Mouse (Mus musculus) CH12.LX (cell line): ENCODE measurements at regions not wholly inside any gene's neighbourhood (a gene's known extent, or its start where the extent isn't known, plus 50 kb on each side); places are given as distances from the start of the nearest gene placed in this dataset.

Experiments
- DNase-seq: peaks from one replicate; pipeline ENCODE4 v3.0.0-alpha.2; 2013; ENCODE audit errors: extremely low read depth
- H3K27ac ChIP-seq: 2 replicates; pipeline ENCODE4 v1.5.1; 2012; ENCODE audit warnings: low read depth, mild to moderate bottlenecking, control low read depth, moderate library complexity; ENCODE audit not compliant: insufficient read depth
- H3K27me3 ChIP-seq: replicated peaks from 2 replicates; pipeline ENCODE3; 2012; ENCODE audit warnings: inconsistent platforms
- H3K36me3 ChIP-seq, 2 experiments: replicated peaks in 1 of 2; 2 replicates each; pipeline versions ENCODE3 to v1.6.1; 2012; ENCODE audit warnings: inconsistent platforms in 1 of 2, low read length in 1 of 2, mild to moderate bottlenecking in 1 of 2, mixed read lengths in 1 of 2, moderate library complexity in 1 of 2; ENCODE audit not compliant: control insufficient read depth in 1 of 2, insufficient read depth in 1 of 2
- H3K4me1 ChIP-seq, 2 experiments: 2 replicates each; pipeline ENCODE4 v1.6.1; 2012; ENCODE audit warnings: inconsistent platforms in 1 of 2, moderate library complexity in 1 of 2; ENCODE audit not compliant: insufficient read depth in 2 of 2, control insufficient read depth in 1 of 2
- H3K4me2 ChIP-seq: 2 replicates; pipeline ENCODE4 v1.6.1; 2012; ENCODE audit warnings: low read depth, mild to moderate bottlenecking, control low read depth; ENCODE audit not compliant: poor library complexity, insufficient read depth, severe bottlenecking
- H3K4me3 ChIP-seq, 3 experiments: fragments of 150-350 bp in 1 of 3; sonication (generic) in 1 of 3; replicated peaks in 1 of 3; 2 replicates each; pipeline versions ENCODE3 to v1.5.1; 2011 to 2012; ENCODE audit warnings: low read depth in 2 of 3, low read length in 2 of 3, mild to moderate bottlenecking in 2 of 3, moderate library complexity in 2 of 3, control low read depth in 1 of 3, improper control_type of control experiment in 1 of 3, inconsistent platforms in 1 of 3, mixed read lengths in 1 of 3; ENCODE audit not compliant: poor library complexity in 1 of 3
- H3K79me2 ChIP-seq: replicated peaks from 2 replicates; pipeline ENCODE4 v1.6.1; 2012; ENCODE audit warnings: mild to moderate bottlenecking, moderate library complexity; ENCODE audit not compliant: control insufficient read depth, poor library complexity, insufficient read depth, severe bottlenecking; ENCODE audit errors: extremely low read depth
- H3K9ac ChIP-seq: 2 replicates; pipeline ENCODE4 v1.6.1; 2012; ENCODE audit warnings: low read depth, mild to moderate bottlenecking, control low read depth, moderate library complexity; ENCODE audit not compliant: insufficient read depth
- H3K9me3 ChIP-seq: replicated peaks from 2 replicates; pipeline ENCODE3; 2012; ENCODE audit warnings: low read length, inconsistent platforms, mixed read lengths
- BHLHE40 ChIP-seq: IDR thresholded peaks from 2 replicates; pipeline ENCODE4 v1.6.1; 2011; ENCODE audit warnings: mild to moderate bottlenecking, low read depth, low read length, improper control_type of control experiment
- CHD1 ChIP-seq: IDR thresholded peaks from 2 replicates; pipeline ENCODE4 v1.6.1; 2012; ENCODE audit warnings: low read depth, low read length, improper control_type of control experiment, inconsistent platforms
- EP300 ChIP-seq: IDR thresholded peaks from 2 replicates; pipeline ENCODE4 v1.6.1; 2011; ENCODE audit warnings: low read length, improper control_type of control experiment
- ETS1 ChIP-seq: conservative IDR thresholded peaks from 2 replicates; pipeline ENCODE4 v1.6.1; 2012; ENCODE audit warnings: low read depth, mild to moderate bottlenecking, inconsistent platforms, low read length, improper control_type of control experiment, moderate library complexity
- GABPA ChIP-seq: IDR thresholded peaks from 2 replicates; pipeline ENCODE4 v1.6.1; 2012; ENCODE audit warnings: low read depth, low read length, improper control_type of control experiment, inconsistent platforms; ENCODE audit not compliant: insufficient replicate concordance
- HCFC1 ChIP-seq: IDR thresholded peaks from 2 replicates; pipeline ENCODE4 v1.6.1; 2012; ENCODE audit warnings: low read depth, mild to moderate bottlenecking, inconsistent platforms, low read length, improper control_type of control experiment
- IRF4 ChIP-seq: IDR thresholded peaks from 2 replicates; pipeline ENCODE4 v1.6.1; 2014; ENCODE audit warnings: low read depth, mild to moderate bottlenecking, inconsistent platforms, low read length, improper control_type of control experiment
- JUN ChIP-seq: IDR thresholded peaks from 2 replicates; pipeline ENCODE4 v1.6.1; 2011; ENCODE audit warnings: low read depth, mild to moderate bottlenecking, low read length, improper control_type of control experiment, moderate library complexity; ENCODE audit not compliant: insufficient read depth
- JUND ChIP-seq: conservative IDR thresholded peaks from 2 replicates; pipeline ENCODE4 v1.6.1; 2011; ENCODE audit warnings: low read depth, low read length, improper control_type of control experiment
- KAT2A ChIP-seq: IDR thresholded peaks from 2 replicates; pipeline ENCODE4 v1.6.1; 2012; ENCODE audit warnings: low read length, improper control_type of control experiment, inconsistent platforms; ENCODE audit not compliant: insufficient replicate concordance
- MXI1 ChIP-seq: IDR thresholded peaks from 2 replicates; pipeline ENCODE4 v1.6.1; 2011; ENCODE audit warnings: mild to moderate bottlenecking, low read depth, low read length, improper control_type of control experiment
- MYC ChIP-seq: IDR thresholded peaks from 2 replicates; pipeline ENCODE4 v1.6.1; 2011; ENCODE audit warnings: low read depth, mild to moderate bottlenecking, improper control_type of control experiment, low read length
- NELFE ChIP-seq: IDR thresholded peaks from 2 replicates; pipeline ENCODE4 v1.6.1; 2011; ENCODE audit warnings: low read depth, low read length, improper control_type of control experiment
- PAX5 ChIP-seq: IDR thresholded peaks from 2 replicates; pipeline ENCODE4 v1.6.1; 2012; ENCODE audit warnings: low read length, inconsistent platforms, mixed read lengths
- RAD21 ChIP-seq: IDR thresholded peaks from 2 replicates; pipeline ENCODE4 v1.6.1; 2011; ENCODE audit warnings: low read depth, mild to moderate bottlenecking, low read length, improper control_type of control experiment, moderate library complexity
- RCOR1 ChIP-seq: conservative IDR thresholded peaks from 2 replicates; pipeline ENCODE4 v1.6.1; 2012; ENCODE audit warnings: low read depth, mild to moderate bottlenecking, inconsistent platforms, low read length, improper control_type of control experiment
- TBP ChIP-seq: conservative IDR thresholded peaks from 2 replicates; pipeline ENCODE4 v1.6.1; 2011; ENCODE audit warnings: low read depth, low read length, improper control_type of control experiment
- TCF12 ChIP-seq: IDR thresholded peaks from 2 replicates; pipeline ENCODE4 v1.6.1; 2014; ENCODE audit warnings: low read depth, mild to moderate bottlenecking, inconsistent platforms, low read length, improper control_type of control experiment
- UBTF ChIP-seq: IDR thresholded peaks from 2 replicates; pipeline ENCODE4 v1.6.1; 2012; ENCODE audit warnings: low read depth, mild to moderate bottlenecking, inconsistent platforms, low read length, improper control_type of control experiment, moderate library complexity
- USF1 ChIP-seq: IDR thresholded peaks from 2 replicates; pipeline ENCODE4 v1.6.1; 2014; ENCODE audit warnings: low read depth, mild to moderate bottlenecking, inconsistent platforms, low read length, improper control_type of control experiment
- ZC3H11A ChIP-seq: IDR thresholded peaks from 2 replicates; pipeline ENCODE4 v1.6.1; 2012; ENCODE audit warnings: low read depth, mild to moderate bottlenecking, inconsistent platforms, low read length, improper control_type of control experiment
- ZMIZ1 ChIP-seq: IDR thresholded peaks from 2 replicates; pipeline ENCODE4 v1.6.1; 2012; ENCODE audit warnings: low read depth, mild to moderate bottlenecking, inconsistent platforms, low read length, improper control_type of control experiment
- dilution Hi-C: fragments of 300-500 bp; cut with MboI; formaldehyde crosslinking; loops from 2 replicates; pipeline ENCODE4 v1.14.3; 2020; ENCODE audit warnings: low sequenced_read_pairs; ENCODE audit not compliant: extremely low pct_unique_long_range_greater_than_20kb, extremely low pct_ligation_motif_present
- in situ Hi-C: fragments of 300-500 bp; cut with MboI; formaldehyde crosslinking; loops from 3 replicates; pipeline ENCODE4 v1.14.3; 2019; ENCODE audit warnings: low sequenced_read_pairs, low pct_ligation_motif_present, low pct_unique_long_range_greater_than_20kb, mixed read lengths

GRCm38 (mm10) chr13:111939534-111940115, 130.8 kb upstream of the Map3k1 start:
- no peak for DNase-seq
- H3K9ac ChIP-seq: no peak overlapping the region
- H3K4me1 ChIP-seq: peaks cover 13 to 66% of the 10 kb centered on the region in 2 experiments
- H3K27ac ChIP-seq: no peak overlapping the region
- no peaks in the 10 kb centered on the region for H3K36me3 ChIP-seq
- H3K79me2 ChIP-seq: no peaks in the 10 kb centered on the region
- TF ChIP-seq ZC3H11A (no peak), BHLHE40 (no peak), JUN (no peak), PAX5 (no peak), HCFC1 (no peak), ZMIZ1 (no peak), KAT2A (no peak)
- TF ChIP-seq, all 38 proteins: peak for 0
- Histone ChIP-seq H3K4me3 (no peak overlapping the region), H3K4me2 (no peak overlapping the region), H3K27me3 (no peaks in the 10 kb centered on the region), H3K9me3 (no peaks in the 10 kb centered on the region)
- in situ Hi-C loops (loop anchor here (5.0 kb wide), 2 partner anchors 33 to 122 kb away; no protein-coding TSS in a partner anchor), dilution Hi-C loops (no loop called here)

GRCm38 (mm10) chr13:111940275-111940674, 131.5 kb upstream of the Map3k1 start:
- H3K9ac ChIP-seq: no peak overlapping the region
- dilution Hi-C loops (no loop called here), in situ Hi-C loops (no loop called here)
- no peaks in the 10 kb centered on the region for H3K9me3 ChIP-seq
- no peak overlapping the region for H3K27ac ChIP-seq
- TF ChIP-seq ZC3H11A: no peak
- TF ChIP-seq BHLHE40: no peak
- no peak for TF ChIP-seq UBTF
- TF ChIP-seq RAD21: no peak
- no peak for TF ChIP-seq EP300
- no peak for TF ChIP-seq CHD1
- TF ChIP-seq JUND: no peak
- TF ChIP-seq TBP: no peak
- TF ChIP-seq MXI1: no peak
- TF ChIP-seq ZMIZ1: no peak
- TF ChIP-seq IRF4: no peak
- TF ChIP-seq MYC: no peak
- TF ChIP-seq USF1: no peak
- TF ChIP-seq NELFE: no peak
- no peak for TF ChIP-seq TCF12
- TF ChIP-seq JUN: no peak
- TF ChIP-seq RCOR1: no peak
- no peak for TF ChIP-seq GABPA
- TF ChIP-seq ETS1: no peak
- H3K36me3 ChIP-seq: no peaks in the 10 kb centered on the region
- DNase-seq: no peak
- H3K4me3 ChIP-seq: no peak overlapping the region
- H3K79me2 ChIP-seq: no peaks in the 10 kb centered on the region
- H3K4me1 ChIP-seq: peaks cover 12 to 67% of the 10 kb centered on the region in 2 experiments
- no peak overlapping the region for H3K4me2 ChIP-seq
- no peaks in the 10 kb centered on the region for H3K27me3 ChIP-seq
